Mouse (Mus musculus) right cerebral cortex, postnatal 4 days (tissue): ENCODE data around the gene Kalrn.
A peak's percentile ranks its signal among the peaks of the same experiment; 100 is the strongest.
"Not testable (repeated sequence)": the region's sequence is repeated elsewhere in the genome, so short reads cannot be mapped to it uniquely, and the experiment has no call there.

ENCODE experiments used
- DNase-seq: peaks from one replicate; pipeline ENCODE4 v3.0.0-alpha.2; 2022

Kalrn gene

DNA sequence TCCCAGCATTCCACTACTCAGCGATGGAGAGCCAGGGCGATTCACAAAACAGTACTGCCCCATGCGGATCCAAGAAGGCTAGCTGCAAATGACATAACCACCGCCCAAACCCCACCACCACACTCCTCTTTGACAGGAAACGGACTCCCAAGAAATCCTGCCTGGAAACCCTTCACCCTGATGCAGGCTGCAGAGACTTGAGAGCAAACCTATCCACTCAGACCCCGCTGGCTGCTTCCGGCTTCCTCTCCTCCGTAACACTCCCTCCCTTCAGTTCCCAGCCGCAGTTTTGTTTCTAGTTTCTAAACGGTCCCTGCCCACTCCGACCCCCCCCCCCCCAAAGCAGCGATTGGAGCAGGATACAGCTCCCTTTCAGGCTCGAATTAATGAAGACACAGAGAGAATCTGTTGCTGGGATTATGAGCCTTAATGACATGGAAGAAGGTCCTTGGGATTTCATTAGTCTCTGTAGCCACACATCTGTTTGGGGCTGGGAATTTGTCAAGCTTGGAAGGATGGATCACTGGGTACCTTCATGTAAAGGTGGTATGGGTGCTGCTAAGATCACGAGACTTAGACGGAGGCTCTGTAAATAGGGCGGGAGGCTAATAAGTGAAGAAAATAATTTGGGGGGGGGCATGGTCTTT lies 478.8 kb downstream of the Kalrn start:
- DNase-seq: peak; percentile 49

DNA sequence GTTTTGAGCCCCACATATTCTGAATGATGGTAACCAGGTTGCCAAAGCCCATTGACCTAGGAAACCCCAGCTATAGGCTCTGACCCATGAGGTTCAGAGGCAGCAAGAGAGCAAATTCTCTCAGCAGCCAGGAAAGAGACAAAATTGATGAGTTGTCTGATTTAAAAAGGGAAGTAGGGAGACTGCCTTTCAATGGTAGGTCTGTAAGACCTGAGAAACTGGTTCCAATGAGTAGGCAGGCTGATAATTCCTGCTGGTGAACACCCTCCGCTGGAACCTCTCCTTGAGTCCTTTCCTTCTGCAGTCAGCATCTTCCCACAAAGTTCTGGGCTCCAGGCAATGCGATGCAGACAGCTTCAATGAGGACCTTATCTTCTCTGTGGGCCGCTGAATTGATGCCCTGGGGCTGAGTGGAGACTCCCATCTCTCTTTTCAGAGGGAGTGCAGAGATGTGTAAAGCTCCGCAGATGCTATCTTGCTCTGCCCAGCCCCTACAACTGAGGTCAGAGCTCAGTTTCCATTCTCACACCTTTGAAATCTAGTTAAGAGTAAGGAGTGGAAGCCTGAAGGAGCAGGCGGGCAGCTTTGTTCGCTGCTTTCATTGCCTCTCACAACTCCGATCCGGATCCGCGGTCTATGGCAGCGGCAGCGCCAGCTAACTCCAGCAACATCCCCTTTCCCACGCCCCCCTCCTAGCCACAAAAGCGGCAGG lies 479.4 kb downstream of the Kalrn start:
- no peak for DNase-seq

DNA sequence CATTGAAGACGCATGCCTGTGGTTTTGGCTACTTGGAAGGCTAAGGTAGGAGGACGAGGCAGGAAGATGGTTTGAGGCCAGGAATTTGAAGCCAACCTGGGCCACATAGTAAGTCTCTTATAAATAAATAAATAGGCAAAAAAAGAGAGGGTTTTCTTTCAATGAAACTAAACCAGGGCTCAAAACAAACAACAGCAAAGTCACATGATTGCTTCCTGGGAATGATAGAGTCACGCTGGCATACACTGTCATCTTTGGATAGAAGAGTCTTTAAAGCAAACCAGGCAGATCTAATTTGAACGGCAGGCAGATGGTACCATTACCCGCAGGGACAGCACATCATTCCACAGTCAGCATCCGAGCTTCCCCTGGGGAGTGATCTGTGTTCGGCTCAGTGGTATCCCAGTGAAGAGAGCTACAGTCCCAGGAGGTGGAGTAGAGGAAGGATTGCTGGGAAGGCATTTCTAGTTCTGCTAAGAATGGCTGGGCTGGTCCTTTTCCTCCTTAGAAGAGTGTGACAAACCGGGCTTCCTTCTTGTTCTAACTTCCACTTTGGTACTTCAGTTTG lies 483.7 kb downstream of the Kalrn start:
- DNase-seq: no peak

DNA sequence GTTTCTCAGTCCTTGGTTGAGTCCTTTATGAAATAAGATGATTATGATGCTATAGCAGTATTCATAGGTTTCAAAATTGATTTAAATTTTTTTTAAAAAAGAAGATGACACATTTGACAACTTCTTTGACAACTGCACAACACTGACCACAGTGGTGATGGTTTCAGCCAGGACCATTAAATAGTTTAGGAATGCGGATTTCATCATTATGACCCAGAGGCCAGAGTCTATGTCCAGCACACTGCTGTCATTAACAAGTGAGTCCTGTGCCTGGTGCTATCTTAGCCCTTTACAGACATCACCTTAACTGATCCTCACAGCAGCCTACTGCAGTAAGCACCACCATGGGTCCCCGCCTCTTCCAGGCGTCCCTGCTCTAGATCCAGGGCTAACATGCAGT lies 484.3 kb downstream of the Kalrn start:
- DNase-seq: no peak

DNA sequence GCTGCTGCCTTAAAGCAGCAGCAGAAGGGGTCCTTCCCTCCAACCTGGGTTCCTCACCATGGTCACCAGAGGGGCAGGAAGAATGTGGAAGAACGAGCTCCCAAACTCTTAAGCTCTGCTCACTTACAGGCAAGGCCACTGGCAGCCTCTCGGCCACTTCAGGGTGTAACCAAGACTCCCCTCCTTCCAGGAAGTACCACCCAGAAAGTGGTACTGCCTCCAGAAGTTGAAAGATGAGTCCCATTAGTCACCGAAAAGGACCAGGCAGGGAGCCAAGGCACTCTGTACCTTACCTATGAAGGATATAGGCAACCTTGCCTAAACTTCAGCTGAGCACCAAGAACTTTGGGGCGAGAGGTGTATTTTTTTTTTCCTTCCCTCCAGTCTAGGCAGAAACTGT lies 485.0 kb downstream of the Kalrn start:
- no peak for DNase-seq

DNA sequence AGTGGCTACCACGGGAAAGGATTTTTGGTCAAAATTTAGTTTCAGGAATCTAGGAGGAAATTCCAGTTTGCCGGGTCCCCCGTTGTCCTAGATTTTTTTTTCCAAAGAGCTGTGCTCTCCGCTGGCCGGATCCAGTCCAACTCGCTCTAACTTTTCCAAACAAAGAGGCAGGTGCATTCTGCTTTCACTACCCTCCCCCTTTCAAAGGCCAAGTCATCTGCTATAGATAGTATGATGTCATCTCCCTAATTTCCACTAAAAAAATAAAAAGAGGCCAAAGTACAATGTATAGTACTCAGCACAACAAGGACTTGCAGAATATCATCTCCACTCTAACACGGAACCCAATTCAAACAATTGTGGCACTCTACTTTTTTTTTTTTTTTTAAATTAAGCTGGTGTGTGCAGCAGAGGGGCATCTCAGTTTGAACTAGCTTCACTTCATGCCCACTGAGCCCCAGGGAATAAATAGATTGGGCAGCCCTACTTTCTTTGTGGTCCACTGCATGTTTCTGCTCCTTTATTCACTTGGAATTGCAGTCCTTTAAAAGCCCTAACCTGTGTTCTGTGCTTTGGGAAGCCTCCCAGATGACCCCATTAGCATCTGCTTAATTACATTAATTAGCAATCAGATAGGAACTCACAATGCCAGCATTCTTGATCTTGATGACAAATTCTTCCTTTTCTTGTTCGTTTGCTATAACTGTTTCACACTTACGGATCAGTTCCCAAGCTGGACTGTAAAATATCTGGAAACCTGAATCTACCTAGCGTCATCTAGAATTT lies 489.0 kb downstream of the Kalrn start:
- no peak for DNase-seq

DNA sequence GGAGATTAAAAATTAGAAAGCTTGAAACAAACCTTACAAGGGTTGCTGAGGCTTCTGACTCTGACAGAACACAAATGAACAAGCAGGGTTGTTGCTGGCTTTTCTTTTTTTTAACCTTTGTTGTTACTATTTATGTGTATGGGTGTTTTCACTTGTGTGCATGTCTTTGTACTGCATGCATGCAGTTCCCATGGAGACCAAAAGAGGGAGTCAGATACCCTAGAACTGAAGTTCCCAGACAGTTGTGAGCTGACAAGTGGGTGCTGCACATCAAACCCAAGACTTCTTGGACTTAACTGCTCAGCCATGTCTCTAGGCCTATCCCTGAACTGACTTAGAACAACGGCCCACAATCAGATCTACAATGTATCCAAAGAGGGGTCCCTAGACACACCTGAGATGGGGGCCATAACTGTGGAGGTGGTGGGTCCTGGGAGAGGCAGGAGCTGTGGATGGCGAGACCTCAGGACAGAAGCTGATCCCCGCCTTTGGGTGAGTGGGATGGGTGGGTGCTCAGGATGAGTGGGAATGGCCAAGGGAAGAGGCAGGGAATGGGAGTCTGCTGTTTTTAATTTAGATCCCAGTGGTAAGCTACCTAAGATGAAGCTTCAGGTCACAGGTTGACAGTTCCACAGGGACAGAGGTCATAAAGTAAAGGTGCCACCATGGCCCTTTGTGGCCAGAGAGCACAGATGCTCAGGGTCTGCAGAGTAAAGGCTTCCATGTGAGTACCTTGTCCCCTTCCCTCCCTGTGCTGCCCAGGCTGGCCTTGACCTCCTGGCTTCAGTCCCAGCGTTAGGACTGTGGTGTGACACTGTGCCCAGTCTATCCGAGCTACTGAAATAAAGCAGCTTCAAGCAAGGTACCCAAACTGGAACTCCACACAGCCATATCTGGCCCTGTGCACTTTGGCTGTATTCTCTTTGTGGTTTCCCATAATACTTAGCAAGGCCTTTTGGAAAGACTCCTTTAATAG lies 490.6 kb downstream of the Kalrn start:
- DNase-seq: no peak

DNA sequence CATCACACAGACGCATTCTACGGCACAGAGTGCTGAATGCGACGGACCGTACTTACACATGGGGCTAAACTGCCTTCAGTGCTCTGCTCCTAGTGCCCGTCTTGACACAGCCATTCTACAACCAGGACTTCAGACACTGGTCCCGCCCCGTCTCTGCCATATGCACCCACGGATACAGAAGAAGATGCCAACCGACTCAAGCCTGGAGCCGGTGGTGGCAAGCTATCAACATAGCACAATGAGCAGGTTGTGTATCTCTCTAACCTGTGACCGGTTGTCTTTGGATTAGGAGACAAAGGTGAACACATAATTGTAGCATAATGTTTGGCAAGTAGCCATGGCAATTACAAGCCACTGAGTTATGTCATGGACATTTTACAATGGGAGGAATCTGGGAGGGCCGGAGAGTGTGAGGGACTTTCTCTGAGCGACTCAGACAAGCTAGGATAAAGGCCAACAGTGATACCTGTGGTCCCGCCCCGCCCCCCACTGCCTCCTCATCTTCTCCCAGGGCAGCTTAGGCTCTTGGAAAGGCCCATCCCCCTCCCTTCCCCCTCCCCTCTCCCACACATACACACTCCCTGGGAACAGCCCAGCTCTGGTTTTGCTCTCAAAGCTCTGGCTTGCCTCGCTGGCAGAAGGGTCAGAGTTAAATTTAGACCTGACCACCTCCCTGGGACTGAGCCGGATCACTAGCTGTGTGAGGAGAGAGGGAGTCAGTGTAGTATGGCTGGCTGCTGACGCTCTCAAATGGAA lies 491.5 kb downstream of the Kalrn start:
- no peak for DNase-seq

DNA sequence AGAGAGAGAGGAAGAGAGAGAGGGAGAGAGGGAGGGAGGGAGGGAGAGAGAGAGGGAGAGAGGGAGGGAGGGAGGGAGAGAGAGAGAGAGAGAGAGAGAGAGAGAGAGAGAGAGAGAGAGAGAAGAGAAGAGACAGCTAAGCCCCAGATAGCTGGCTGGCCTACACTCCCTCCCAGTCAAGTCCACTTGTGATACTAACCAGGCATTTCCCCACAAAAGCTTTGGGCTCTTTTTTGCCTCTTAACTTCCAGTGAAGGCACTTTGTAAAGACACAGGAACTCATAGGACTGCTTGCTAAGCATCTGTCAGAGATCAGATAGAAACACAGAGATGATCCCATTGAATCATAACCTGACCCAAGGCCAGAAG lies 492.0 kb downstream of the Kalrn start:
- DNase-seq: not testable (repeated sequence)

DNA sequence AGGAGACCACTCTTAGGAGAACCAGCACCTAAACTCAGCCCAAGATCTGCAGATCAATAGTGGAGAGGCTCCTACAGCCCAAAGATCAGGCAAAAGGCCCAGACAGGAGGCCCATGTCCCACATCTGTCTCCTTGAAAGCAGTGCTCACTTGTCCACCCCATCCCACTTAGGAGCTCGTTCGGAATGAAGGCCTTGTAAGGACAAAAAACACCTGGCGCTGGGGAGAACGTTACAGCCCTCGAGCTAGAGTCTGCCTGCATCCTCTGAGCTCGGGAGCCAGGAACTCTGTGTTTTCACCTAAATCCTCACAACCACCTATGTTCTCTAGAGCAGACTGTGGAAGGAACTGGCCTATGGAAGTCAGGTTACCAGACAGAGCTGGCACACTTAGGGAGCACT lies 492.5 kb downstream of the Kalrn start:
- DNase-seq: no peak

DNA sequence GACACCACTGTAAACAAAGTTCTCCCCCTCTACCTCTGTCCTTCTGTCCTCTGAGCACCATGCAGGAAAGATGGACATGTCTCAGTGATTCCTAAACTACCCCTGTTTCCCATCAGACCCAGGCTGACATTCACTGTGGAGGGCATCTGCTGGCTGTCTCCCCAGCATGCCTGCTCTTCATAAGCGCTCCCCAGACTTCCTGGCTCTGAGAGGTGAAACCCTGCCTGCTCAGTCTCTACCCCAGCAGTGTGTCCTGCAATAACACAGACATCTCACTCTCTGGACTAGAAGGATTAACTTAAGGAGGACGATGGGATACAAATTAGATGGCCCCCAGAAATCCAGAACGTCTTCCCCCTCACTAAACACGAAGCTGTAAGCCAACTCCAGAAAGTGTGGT lies 493.8 kb downstream of the Kalrn start:
- DNase-seq: no peak

DNA sequence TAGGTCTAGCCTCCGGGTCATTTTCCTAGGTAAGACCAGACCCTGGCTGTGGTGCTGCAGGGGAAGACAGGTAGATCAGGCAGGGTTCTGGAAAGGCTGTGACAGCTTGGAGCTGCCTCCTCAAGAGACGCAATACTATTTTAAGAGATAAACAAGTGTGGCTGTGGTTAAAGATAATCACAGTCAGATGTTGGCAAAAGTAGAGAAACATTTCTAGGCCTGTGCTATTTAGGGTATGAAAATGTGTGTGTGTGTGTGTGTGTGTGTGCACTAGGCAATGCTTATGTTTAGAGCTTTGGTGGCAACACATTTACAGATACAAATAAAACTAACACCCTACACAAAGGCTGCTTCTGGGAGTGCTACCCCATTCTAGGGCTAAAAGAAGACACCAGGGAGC lies 494.6 kb downstream of the Kalrn start:
- no peak for DNase-seq

DNA sequence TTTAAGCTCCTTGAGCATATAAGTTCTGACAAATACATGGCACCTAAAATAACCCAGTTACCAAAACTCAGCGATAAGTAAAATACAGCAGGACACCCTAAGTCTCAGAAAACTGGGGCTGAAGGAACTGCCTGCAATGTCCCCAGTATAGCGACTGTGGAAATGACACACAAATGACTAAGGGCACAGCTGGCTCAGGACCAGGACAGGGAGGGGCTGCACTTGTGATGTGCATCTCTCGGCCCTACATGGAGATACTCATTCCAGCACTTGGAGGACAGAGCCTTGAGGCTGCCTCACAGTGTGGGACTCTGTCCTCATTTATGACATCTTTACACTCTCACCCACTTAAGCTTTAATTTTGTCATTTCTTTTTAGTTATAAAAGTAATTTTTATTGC lies 497.2 kb downstream of the Kalrn start:
- DNase-seq: no peak

DNA sequence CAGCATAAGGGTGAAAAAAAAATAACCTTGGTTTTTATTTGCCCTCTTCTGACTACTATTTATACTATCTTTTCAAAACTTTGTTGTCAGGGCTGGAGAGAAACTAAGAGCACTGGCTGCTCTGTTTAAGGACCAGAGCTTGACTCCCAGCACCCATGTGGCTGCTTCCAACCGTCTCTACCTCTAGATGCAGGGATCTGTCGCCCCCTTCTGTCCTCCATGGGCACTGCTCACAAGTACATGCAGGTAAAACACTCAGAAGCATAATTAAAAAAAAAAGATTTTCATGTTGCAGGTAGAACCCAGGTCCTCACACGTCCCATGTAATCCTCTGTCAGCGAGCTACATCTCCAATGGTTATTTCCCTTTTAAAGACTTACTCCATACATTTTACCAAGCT lies 499.4 kb downstream of the Kalrn start:
- DNase-seq: no peak

DNA sequence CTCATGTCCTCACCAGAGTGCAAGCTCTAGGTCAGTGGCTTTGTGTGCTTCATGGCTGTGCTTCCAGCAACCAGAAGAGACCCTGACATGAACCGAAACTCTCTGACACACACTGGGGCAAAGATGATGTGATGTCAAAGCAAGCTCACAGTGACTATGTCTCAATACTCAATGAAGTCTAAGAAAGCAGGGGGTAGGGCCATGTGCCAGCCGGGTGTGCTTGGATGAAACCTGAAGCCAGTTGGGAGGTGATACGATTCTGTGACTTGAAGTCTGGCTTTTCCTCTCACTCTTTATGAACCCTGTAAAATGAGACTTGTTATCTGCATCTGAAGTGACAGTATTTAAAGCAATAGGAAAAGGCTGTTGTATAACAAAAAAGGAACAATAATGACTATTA lies 501.2 kb downstream of the Kalrn start:
- DNase-seq: no peak

DNA sequence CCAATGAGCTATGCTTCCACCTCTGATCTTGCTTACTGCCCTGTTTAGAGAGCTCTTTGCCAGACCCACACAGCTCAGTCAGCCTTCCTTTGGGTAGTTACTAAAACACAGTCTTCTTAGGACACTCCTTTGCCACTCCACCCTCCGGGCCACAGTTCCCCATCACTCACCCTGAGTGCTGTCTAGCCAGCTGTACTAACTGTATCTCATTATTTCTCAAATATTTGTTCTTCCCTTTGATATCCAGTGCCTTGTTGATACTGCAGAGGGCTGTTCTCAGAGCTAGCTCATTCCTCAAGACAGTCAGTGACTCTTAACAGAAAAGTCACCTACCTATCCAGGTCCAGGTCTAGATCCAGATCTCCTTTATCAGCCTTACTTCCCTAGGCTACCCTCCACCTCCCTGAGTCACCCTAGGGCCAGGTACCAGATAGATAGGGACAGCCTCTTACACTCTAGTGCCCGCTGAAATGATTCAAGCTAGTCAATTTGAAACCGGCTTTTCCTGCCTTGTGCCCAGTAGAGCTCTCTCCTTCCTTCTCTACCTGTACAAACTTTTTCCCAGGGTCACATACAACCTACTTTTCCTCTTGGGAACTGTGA lies 502.0 kb downstream of the Kalrn start:
- DNase-seq: no peak

DNA sequence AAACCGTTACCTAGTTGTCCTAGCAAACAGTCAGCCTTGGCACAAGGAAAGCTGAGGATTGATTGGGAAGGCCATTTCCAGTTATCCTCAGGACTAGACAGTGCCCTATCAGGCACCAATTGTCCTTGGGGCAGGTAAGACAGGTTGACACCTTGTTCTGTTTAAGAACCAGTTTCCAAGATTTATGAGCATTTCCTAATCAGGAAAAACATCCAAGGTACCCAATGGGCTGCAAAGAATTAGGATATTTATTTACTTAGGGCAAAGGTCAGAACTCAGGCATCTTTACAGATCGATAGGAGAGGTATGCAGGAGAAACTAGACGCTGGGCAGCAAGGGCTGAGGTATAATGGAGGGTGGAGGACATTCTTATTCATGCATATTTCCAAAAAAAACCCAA lies 503.9 kb downstream of the Kalrn start:
- DNase-seq: no peak

DNA sequence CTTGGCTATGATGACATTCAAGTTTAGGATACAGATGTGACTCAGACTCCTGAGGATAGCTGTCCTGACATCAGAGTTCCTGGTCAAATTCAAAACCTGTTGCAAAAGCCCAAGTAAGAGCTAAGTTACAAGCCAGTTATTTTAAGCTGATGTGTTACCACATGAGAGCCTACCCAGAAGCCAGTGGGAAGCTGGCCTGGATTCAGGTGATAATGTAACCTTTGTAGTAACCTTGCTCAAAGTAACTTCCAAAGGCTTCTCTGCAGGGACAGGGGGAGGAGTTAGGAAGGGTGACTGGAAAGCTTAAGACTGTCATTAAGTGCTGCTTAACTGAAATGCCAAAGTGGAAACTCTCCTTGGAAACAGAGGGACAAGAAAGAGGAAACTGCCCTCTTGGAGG lies 506.4 kb downstream of the Kalrn start:
- no peak for DNase-seq

DNA sequence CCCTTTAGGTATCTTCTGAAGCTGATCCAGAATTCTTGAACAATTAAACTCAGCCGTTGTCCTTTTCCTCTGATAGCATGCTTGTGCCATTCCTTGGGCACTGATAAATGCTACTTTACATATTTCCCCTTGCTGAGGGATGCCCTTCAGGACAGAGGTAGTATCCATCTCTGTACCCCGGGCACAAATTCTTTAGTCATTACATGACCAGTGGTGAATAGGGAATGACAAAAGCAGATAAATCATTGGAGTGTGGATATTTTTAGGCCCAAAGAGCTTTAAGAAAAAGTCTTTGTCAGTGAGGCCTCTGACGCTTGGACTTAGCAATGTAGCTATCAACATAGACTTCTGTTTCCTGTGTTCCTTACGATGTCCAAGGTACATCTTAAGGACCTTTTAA lies 507.0 kb downstream of the Kalrn start:
- DNase-seq: no peak

DNA sequence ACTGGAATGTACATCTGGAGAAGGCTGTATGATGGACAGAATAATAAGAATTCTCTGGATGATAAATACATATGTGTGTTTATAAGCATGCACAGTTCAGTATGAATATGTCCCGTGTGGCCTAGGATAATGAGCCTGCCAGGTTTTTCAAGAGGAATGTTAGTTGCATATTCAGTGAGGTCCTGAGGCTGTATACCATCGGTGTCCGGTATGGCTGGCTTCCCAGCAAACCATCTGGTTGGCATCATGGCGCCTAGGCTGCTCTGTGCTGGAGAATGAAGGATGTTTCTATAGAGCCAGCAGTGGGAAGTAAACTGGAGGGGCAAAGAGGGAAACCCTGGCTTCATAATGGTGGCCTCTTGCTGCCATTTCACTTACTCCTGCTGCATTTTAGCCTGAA lies 510.0 kb downstream of the Kalrn start:
- no peak for DNase-seq

DNA sequence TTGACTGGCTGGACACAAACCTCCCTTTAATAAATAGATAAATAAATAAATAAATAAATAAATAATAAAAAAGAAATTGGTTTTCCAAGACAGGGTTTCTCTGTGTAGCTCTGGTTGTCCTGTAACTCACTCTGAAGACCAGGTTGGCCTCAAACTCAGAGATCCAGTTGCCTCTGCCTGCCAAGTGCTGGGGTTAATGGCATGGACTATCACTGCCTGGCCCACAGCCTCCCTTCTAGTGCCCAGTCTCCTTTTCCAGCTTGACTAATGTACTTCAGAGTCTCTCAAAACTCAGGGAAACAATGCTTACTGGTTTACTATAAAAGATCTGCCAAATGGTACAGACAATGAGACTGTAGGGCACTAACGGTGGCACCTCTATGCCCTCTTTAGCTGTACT lies 511.7 kb downstream of the Kalrn start:
- DNase-seq: no peak

DNA sequence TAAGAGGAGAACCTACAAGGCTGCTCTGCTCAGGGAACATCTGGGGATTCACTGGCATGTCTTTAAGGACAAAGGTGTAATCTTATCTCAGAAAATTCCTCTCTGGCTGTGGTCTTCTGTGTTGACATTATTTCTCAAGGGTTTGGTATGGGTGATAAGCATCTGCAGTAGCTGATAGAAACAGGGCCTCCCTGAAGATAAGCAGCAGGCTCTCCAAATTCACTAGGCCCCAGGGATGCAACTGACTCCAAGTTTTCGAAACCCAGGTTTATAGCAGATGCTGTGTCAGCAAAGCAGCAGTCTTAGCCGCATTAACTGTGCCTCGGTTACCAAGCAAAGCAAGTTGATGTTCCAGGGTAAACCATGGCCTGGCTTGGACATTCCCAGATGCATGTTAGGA lies 514.7 kb downstream of the Kalrn start:
- DNase-seq: no peak
